Mouse (Mus musculus): Measurements from ENCODE around the gene Ubxn6.

GRCm38 (mm10) chr17:56080781-56081585, 6.2 kb upstream of the Ubxn6 start:
- TF ChIP-seq MAFK (IDR thresholded peaks at IDR 0.05; ENCODE audit: insufficient read depth, low read depth, low read length) (no peak), HCFC1 (IDR thresholded peaks at IDR 0.05; ENCODE audit: borderline replicate concordance, insufficient read depth, low read length) (no peak)

Measured in ES-E14 (cell line).